Mouse (Mus musculus) limb, embryonic 14.5 days (tissue): ENCODE data around the gene Ankrd6. TPM values are rescaled to one million over a fixed set of nuclear protein-coding genes. Genes with fewer than 3 reads are reported as not detected.

ENCODE experiments used
- ATAC-seq: fragments of 200-750 bp; cut with Nextera tagmentation; 2 replicates; pipeline ENCODE4 v1.8.0; 2017; ENCODE audit warnings: low read depth, moderate number of reproducible peaks, moderate TSS enrichment; ENCODE audit not compliant: low FRiP score
- DNase-seq: peaks from one replicate; pipeline ENCODE4 v3.0.0-alpha.2; 2015; ENCODE audit warnings: low spot score
- H3K27ac ChIP-seq: fragments of 300-500 bp; sonication (generic); replicated peaks from 2 replicates; pipeline ENCODE4 v1.5.1; 2014; ENCODE audit warnings: low read depth, mild to moderate bottlenecking, low read length, moderate library complexity, mixed read lengths
- H3K27me3 ChIP-seq: fragments of 300-500 bp; sonication (generic); 2 replicates; pipeline ENCODE4 v1.6.1; 2014; ENCODE audit warnings: low read length, mixed read lengths; ENCODE audit not compliant: control insufficient read depth, insufficient read depth
- H3K36me3 ChIP-seq: fragments of 300-500 bp; sonication (generic); 2 replicates; pipeline ENCODE4 v1.6.1; 2014; ENCODE audit warnings: mild to moderate bottlenecking, low read length, moderate library complexity, mixed read lengths; ENCODE audit not compliant: control insufficient read depth, insufficient read depth
- H3K4me1 ChIP-seq: fragments of 300-500 bp; sonication (generic); 2 replicates; pipeline ENCODE4 v1.6.1; 2014; ENCODE audit warnings: antibody characterized with exemption, low read length, mixed read lengths; ENCODE audit not compliant: control insufficient read depth, insufficient read depth
- H3K4me2 ChIP-seq: fragments of 300-500 bp; sonication (generic); replicated peaks from 2 replicates; pipeline ENCODE4 v1.6.1; 2014; ENCODE audit warnings: low read depth, mild to moderate bottlenecking, low read length, moderate library complexity; ENCODE audit not compliant: severe bottlenecking
- H3K4me3 ChIP-seq: fragments of 300-500 bp; sonication (generic); replicated peaks from 2 replicates; pipeline ENCODE4 v1.5.1; 2014; ENCODE audit warnings: low read length
- H3K9ac ChIP-seq: fragments of 300-500 bp; sonication (generic); 2 replicates; pipeline ENCODE4 v1.6.1; 2014; ENCODE audit warnings: mild to moderate bottlenecking, low read depth, low read length, moderate library complexity; ENCODE audit not compliant: severe bottlenecking
- H3K9me3 ChIP-seq: fragments of 300-500 bp; sonication (generic); 2 replicates; pipeline ENCODE4 v1.6.1; 2016; ENCODE audit warnings: low read length; ENCODE audit not compliant: control insufficient read depth
- POLR2A ChIP-seq: fragments of 200-500 bp; IDR thresholded peaks from 2 replicates; pipeline ENCODE4 v1.8.0; 2012; ENCODE audit warnings: inconsistent platforms, mild to moderate bottlenecking, moderate library complexity, borderline replicate concordance; ENCODE audit not compliant: insufficient read depth, insufficient read length; ENCODE audit errors: extremely low read depth
- WGBS: fragments of 180-500 bp; shearing (Covaris S2); extraction: QIAGEN DNeasy Blood & Tissue Kit; methylation state at CpG from one replicate; pipeline ENCODE4 v1.1.7; 2014; 5-methylcytosine and 5-hydroxymethylcytosine counted together
- polyA plus RNA-seq, 2 experiments: library from polyadenylated mRNA; depleted of rRNA in 1 of 2; stranded (reverse) in 1 of 2; unstranded in 1 of 2; fragments of >200 nt; fragmentation: Nextera tagmentation in 1 of 2; extraction: Ambion mirVana in 1 of 2; gene quantifications; 2 replicates each; pipeline versions ENCODE4 v1.2.1 to v1.2.3; 2012 to 2014

The Ankrd6 gene
- polyA plus RNA-seq, 2 experiments, result 4.9 to 10.9 TPM

DNA sequence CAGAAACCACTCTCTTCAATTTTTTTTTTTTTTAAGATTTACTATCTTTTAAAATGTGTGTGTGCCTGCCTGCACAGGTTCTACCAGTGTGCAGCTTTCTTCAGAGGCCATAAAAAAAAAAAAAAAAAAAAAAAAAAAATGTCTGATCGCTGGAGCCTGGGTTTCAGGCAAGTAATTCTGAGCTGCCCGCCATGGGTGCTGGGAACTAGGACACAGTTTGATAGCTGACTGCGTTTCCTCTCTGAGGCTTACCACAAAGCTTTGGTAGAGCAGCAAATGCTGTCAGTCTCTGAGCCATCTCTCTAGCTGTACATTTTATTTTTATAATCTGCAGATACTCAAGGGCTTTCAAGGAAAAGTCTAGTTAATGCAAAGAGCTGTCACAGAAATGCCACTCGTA is 76.0 kb downstream of the Ankrd6 start:
- WGBS, result 72% methylated on average over 4 of the region's 4 CpGs
- TF ChIP-seq POLR2A, result no peak
- H3K27me3 ChIP-seq, result no peaks in the 10 kb centered on the region
- no peak overlapping the region for H3K4me3 ChIP-seq
- H3K9ac ChIP-seq, result no peak overlapping the region
- no peak overlapping the region for H3K4me2 ChIP-seq
- no peak for DNase-seq
- H3K4me1 ChIP-seq, result peaks cover 7% of the 10 kb centered on the region; the same call in 1 of the 2 replicates
- H3K36me3 ChIP-seq, result no peaks in the 10 kb centered on the region
- H3K9me3 ChIP-seq, result no peaks in the 10 kb centered on the region
- ATAC-seq, result no peak
- no peak overlapping the region for H3K27ac ChIP-seq

DNA sequence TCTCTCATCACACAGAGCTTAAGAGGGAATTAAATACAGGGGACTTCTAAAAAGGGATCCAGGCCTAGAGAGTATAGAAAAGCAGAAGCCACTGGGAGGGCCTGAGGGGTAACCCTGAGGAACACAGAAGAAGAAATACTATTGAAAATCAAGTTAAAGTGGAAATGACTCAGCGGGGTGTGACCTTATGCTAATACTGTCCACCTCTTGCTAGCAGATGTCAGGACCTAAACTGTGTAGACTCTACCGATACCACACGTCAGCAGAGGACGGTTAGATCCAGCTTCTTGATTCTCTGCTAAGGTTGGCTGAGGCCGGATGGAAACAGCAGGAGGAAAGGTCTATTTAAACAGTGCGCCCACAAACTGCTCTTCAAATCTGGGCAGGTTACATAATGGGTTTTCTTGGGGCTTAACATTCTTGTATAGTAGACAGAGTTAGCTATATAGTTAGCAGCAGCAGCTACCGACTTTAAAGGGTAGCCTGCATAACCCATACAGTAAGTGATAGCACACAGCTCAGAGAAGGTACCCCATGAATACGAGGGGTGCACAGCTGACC is 78.4 kb downstream of the Ankrd6 start:
- Histone ChIP-seq H3K9me3 (no peaks in the 10 kb centered on the region), H3K27ac (no peak overlapping the region), H3K27me3 (no peaks in the 10 kb centered on the region), H3K4me3 (no peak overlapping the region), H3K4me2 (no peak overlapping the region), H3K36me3 (no peaks in the 10 kb centered on the region), H3K9ac (no peak overlapping the region), H3K4me1 (no peaks in the 10 kb centered on the region)
- no peak for ATAC-seq
- no peak for TF ChIP-seq POLR2A
- DNase-seq, result no peak
- 84% methylated on average over 8 of the region's 8 CpGs for WGBS

GRCm38 (mm10) chr4:32869370-32869769 is 81.3 kb downstream of the Ankrd6 start:
- Histone ChIP-seq H3K9ac (no peak overlapping the region), H3K4me1 (no peaks in the 10 kb centered on the region), H3K27me3 (no peaks in the 10 kb centered on the region), H3K9me3 (no peaks in the 10 kb centered on the region), H3K4me2 (no peak overlapping the region), H3K4me3 (no peak overlapping the region), H3K27ac (no peak overlapping the region), H3K36me3 (no peaks in the 10 kb centered on the region)
- ATAC-seq (no peak), DNase-seq (no peak)
- TF ChIP-seq POLR2A, result no peak
- 71% methylated on average over 9 of the region's 9 CpGs for WGBS

- TF ChIP-seq POLR2A, result no peak
- no peaks in the 10 kb centered on the region; the same call in 1 of the 2 replicates for H3K4me1 ChIP-seq
- 30% methylated on average over 8 of the region's 8 CpGs for WGBS
- no peak overlapping the region for H3K27ac ChIP-seq
- H3K4me2 ChIP-seq, result no peak overlapping the region
- no peak overlapping the region for H3K4me3 ChIP-seq
- no peaks in the 10 kb centered on the region for H3K27me3 ChIP-seq
- DNase-seq, result no peak
- no peaks in the 10 kb centered on the region for H3K9me3 ChIP-seq
- H3K36me3 ChIP-seq, result no peaks in the 10 kb centered on the region
- no peak overlapping the region for H3K9ac ChIP-seq
- ATAC-seq, result no peak
These were observed 81.8 kb downstream of the Ankrd6 start for GRCm38 (mm10) chr4:32868858-32869257.

- no peak overlapping the region for H3K9ac ChIP-seq
- H3K27ac ChIP-seq, result no peak overlapping the region
- no peaks in the 10 kb centered on the region for H3K27me3 ChIP-seq
- H3K9me3 ChIP-seq, result no peaks in the 10 kb centered on the region
- H3K4me2 ChIP-seq, result no peak overlapping the region
- DNase-seq, result no peak
- 77% methylated on average over 4 of the region's 4 CpGs for whole genome bisulfite sequencing
- no peak for ATAC-seq
- H3K4me3 ChIP-seq, result no peak overlapping the region
- no peak for TF ChIP-seq POLR2A
- H3K4me1 ChIP-seq, result peaks cover 3% of the 10 kb centered on the region
- H3K36me3 ChIP-seq, result no peaks in the 10 kb centered on the region
These were observed 82.2 kb downstream of the Ankrd6 start for GRCm38 (mm10) chr4:32868437-32868836.

GRCm38 (mm10) chr4:32867460-32867859 is 83.2 kb downstream of the Ankrd6 start:
- no peak overlapping the region for H3K27ac ChIP-seq
- no peaks in the 10 kb centered on the region for H3K27me3 ChIP-seq
- no peak for DNase-seq
- no peak overlapping the region for H3K9ac ChIP-seq
- no peaks in the 10 kb centered on the region for H3K9me3 ChIP-seq
- no peak for TF ChIP-seq POLR2A
- H3K4me1 ChIP-seq, result peaks cover 9% of the 10 kb centered on the region
- WGBS, result 88% methylated on average over 6 of the region's 6 CpGs
- H3K36me3 ChIP-seq, result no peaks in the 10 kb centered on the region
- H3K4me3 ChIP-seq, result no peak overlapping the region
- no peak for ATAC-seq
- no peak overlapping the region for H3K4me2 ChIP-seq
